Mouse (Mus musculus): ENCODE measurements around the gene Aldh16a1.

- TF ChIP-seq POLR2A (IDR thresholded peaks at IDR 0.05; ENCODE audit: control insufficient read depth, extremely low read depth, insufficient read depth, low read length, poor library complexity) (no peak), CTCF (IDR thresholded peaks at IDR 0.05; ENCODE audit: borderline replicate concordance, control insufficient read depth, extremely low read depth, insufficient read depth, low read length, poor library complexity) (no peak)
Measured at GRCm38 (mm10) chr7:45158991-45159390, 4.6 kb upstream of the Aldh16a1 start.
